Mouse (Mus musculus): ENCODE measurements at regions not wholly inside any gene's neighbourhood (a gene's known extent, or its start where the extent isn't known, plus 50 kb on each side); places are given as distances from the start of the nearest gene placed in this dataset.

DNA sequence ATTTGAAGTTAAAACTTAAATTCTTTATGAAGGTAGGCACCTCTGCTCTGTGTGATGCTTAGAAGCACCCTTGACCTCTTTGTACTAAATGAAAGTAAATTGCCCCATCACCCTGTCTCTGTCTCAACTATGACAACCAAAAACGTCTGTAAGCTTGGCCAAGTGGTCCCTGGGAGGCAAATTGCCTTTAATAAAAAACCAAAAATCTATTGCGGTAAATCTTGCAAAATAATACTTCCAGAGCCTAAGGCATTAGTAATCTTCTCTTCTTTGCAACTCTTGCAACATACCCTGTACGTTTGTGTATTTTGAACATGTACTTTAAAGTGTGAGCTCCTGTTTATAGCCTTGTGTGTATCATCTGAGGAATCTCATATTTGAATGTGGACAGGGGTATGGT is 77.4 kb upstream of the Kcnj16 start:
- DNase-seq (ENCODE audit: low spot score in 2 of 2), result no peak

GRCm38 (mm10) chr11:110902918-110903317 is 64.9 kb upstream of the Kcnj16 start:
- no peak for DNase-seq (ENCODE audit: low spot score in 2 of 2)
